Mouse (Mus musculus): ENCODE results near the gene Syt13. TPM values are rescaled to one million over a fixed set of nuclear protein-coding genes. Genes with fewer than 3 reads are reported as not detected.
A peak's percentile ranks its signal among the peaks of the same experiment; 100 is the strongest.

Syt13 gene
- total RNA-seq, 2 experiments from 2014 or later, result 0.24 to 0.28 TPM

GRCm38 (mm10) chr2:92917405-92918142, 2.7 kb downstream of the Syt13 start:
- intact Hi-C loops (cut with DNase I), result no loop called here
- no peak for DNase-seq

- DNase-seq, result no peak
- intact Hi-C loops (cut with DNase I), result no loop called here
Observed at GRCm38 (mm10) chr2:92920709-92921108, 5.8 kb downstream of the Syt13 start.

- intact Hi-C loops (cut with DNase I), result no loop called here
- DNase-seq, result no peak
Observed at GRCm38 (mm10) chr2:92924677-92925259, 9.9 kb downstream of the Syt13 start.

- intact Hi-C loops (cut with DNase I), result no loop called here
- DNase-seq, result no peak
Observed at GRCm38 (mm10) chr2:92929696-92930095, 14.8 kb downstream of the Syt13 start.

- intact Hi-C loops (cut with DNase I), result no loop called here
- DNase-seq, result no peak
Observed at GRCm38 (mm10) chr2:92931061-92931460, 16.2 kb downstream of the Syt13 start.

- no peak for DNase-seq
- intact Hi-C loops (cut with DNase I), result no loop called here
Observed at GRCm38 (mm10) chr2:92933379-92933778, 18.5 kb downstream of the Syt13 start.

GRCm38 (mm10) chr2:92934312-92934982, 19.5 kb downstream of the Syt13 start:
- DNase-seq, result no peak
- intact Hi-C loops (cut with DNase I), result no loop called here

- intact Hi-C loops (cut with DNase I), result no loop called here
- DNase-seq, result no peak
Observed at GRCm38 (mm10) chr2:92935483-92935882, 20.6 kb downstream of the Syt13 start.

- intact Hi-C loops (cut with DNase I), result no loop called here
- DNase-seq, result no peak
Observed at GRCm38 (mm10) chr2:92938063-92938462, 23.2 kb downstream of the Syt13 start.

- intact Hi-C loops (cut with DNase I), result no loop called here
- DNase-seq, result no peak
Observed at GRCm38 (mm10) chr2:92938827-92939226, 23.9 kb downstream of the Syt13 start.

- DNase-seq, result no peak
- intact Hi-C loops (cut with DNase I), result no loop called here
Observed at GRCm38 (mm10) chr2:92940963-92941362, 26.1 kb downstream of the Syt13 start.

GRCm38 (mm10) chr2:92941463-92941862, 26.6 kb downstream of the Syt13 start:
- no peak for DNase-seq
- intact Hi-C loops (cut with DNase I), result no loop called here

- peak; percentile 48 to 53 for DNase-seq
- intact Hi-C loops (cut with DNase I), result no loop called here
Observed at GRCm38 (mm10) chr2:92943406-92943805, 28.5 kb downstream of the Syt13 start.

- intact Hi-C loops (cut with DNase I), result no loop called here
- no peak for DNase-seq
Observed at GRCm38 (mm10) chr2:92944356-92944755, 29.5 kb downstream of the Syt13 start.

- intact Hi-C loops (cut with DNase I), result no loop called here
Observed at GRCm38 (mm10) chr2:92945125-92945746, 30.3 kb downstream of the Syt13 start.

GRCm38 (mm10) chr2:92945824-92946598, 31.1 kb downstream of the Syt13 start:
- intact Hi-C loops (cut with DNase I), result no loop called here

More at GRCm38 (mm10) chr2:92945125-92945746, 30.3 kb downstream of the Syt13 start:
- no peak for DNase-seq

GRCm38 (mm10) chr2:92947981-92948698, 33.2 kb downstream of the Syt13 start:
- peak in 1 of 2 experiments; percentile 25 for DNase-seq
- intact Hi-C loops (cut with DNase I), result no loop called here

More at GRCm38 (mm10) chr2:92945824-92946598, 31.1 kb downstream of the Syt13 start:
- DNase-seq, result no peak

GRCm38 (mm10) chr2:92948699-92949300, 33.9 kb downstream of the Syt13 start:
- intact Hi-C loops (cut with DNase I), result no loop called here

GRCm38 (mm10) chr2:92949518-92949917, 34.6 kb downstream of the Syt13 start:
- intact Hi-C loops (cut with DNase I), result no loop called here
- no peak for DNase-seq

More at GRCm38 (mm10) chr2:92948699-92949300, 33.9 kb downstream of the Syt13 start:
- no peak for DNase-seq
